Mouse (Mus musculus) liver (tissue): Measurements from ENCODE around the gene Dynlt1c.
"Not testable (repeated sequence)": the region's sequence is repeated elsewhere in the genome, so short reads cannot be mapped to it uniquely, and the experiment has no call there.

Experiments
- DNase-seq: peaks from one replicate; pipeline ENCODE4 v3.0.0-alpha.2; 2020; ENCODE audit warnings: mixed read lengths

The Dynlt1c gene

DNA sequence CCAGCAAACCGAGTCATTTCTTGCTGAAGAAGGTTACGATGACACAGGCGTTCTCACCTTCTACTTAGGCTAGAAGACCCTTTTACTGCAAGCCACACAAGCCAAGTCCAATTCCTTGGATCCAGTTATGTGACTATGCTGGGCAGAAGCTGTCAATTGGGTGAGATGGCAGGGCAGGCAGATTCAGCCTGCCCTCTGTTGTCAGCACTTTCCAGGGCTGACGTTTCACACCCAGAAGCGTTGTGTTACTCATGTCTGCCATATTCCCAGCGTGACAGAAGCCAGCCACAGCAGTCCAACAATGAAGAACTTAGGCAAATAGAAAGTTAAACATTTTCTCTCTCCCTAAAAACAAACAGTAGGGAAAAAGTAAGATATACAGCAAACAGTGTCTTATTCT, 18.6 kb downstream of the Dynlt1c start:
- DNase-seq = not testable (repeated sequence)

DNA sequence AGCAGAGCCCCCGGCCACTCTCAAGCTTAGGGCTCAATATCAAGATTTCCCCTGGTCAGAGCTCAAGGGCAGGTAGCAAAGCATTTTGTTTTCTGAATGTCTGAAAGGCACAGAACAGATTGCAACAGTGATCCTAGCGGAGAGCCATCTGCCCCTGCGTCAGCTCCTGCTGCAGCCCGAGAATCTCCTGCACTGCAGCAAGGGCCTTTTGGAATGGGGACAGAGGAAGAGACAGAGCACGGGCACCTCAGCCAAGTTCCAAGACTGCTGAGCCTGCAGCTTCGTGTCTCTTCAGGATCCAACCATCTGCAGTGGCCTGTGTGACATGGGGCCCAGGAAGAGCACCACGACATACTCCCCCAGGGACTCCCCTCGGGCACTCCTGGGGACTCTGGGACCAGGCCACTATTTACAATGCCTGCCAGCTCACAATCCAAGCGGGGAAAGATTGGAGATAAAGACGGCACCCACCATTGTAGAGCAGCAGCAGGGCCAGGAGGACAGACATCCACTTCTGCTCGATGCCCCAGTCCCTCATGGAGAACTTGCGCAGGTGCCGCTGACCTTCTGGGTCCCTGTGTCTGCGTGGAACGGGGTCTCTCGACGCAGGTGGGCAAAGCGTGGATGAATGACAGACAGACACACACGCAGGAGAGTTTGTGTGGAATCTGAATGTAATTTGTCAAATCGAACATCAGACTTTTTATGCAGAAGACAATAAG, 19.4 kb downstream of the Dynlt1c start:
- DNase-seq = not testable (repeated sequence)

DNA sequence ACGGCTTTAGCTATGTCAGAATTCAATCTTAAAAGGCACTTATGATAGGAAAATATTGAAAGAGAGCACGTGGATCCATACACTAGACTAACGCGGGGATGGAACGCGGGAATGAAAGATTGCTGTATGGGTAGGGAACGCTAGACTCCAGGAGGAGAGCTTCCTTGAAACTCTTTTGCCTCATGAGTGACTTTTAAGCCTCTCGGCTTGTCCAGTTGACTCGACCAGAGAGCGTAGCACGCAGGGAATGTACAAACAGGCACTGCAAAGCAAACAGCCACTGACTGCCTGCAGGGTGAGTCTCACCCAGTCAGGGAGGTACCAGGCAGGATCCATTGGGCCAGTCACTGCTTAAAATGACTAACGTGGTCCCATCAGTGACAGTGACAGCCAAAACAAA, 20.5 kb downstream of the Dynlt1c start:
- not testable (repeated sequence) for DNase-seq

DNA sequence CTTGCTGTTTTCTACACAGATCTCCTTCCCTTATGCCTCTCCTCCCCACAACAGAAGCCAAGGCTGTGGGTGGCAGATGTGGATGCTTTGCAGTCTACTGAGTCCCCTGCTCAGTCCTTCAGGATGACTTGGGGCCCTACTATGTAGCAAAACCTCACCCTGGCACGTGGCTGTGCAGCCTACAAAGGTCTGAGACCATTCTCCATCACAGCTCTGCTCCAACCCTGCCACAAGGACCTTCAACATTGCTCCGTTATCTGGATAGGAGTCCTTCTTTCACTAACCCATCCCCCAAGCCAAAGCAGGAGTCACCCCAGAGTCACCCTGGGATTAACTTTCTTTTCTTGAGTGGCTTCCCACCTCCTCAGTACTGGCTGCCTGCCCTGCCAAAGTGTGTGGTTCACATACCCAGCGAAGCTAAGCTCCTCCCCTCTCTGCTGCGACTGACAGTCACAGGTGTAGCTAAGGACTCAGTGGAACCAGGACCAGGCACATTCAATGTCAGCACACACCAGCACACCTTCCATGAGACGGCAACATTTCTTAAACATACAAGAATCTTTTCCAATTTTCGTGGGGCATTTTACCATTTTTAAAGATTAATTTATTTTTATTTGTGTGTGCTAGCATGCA, 23.6 kb downstream of the Dynlt1c start:
- not testable (repeated sequence) for DNase-seq

DNA sequence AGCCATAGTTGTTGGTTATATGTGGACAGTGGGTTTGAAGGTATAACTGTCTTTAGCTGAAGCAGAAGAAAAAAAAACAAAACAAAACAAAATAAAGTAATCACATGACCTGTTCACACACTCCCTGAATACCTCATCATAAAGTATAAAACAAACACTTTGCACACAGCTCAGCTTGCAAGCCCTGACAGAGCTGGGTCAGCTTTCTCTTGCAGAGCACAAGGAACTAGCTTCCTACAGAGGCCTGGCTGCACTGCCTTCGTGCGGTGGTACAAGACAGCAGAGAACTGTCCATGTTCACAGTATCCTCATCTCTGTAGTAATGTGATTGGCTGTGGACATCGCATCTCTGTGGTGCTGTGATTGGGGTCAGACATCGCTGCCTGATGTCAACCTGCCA, 28.9 kb downstream of the Dynlt1c start:
- not testable (repeated sequence) for DNase-seq

DNA sequence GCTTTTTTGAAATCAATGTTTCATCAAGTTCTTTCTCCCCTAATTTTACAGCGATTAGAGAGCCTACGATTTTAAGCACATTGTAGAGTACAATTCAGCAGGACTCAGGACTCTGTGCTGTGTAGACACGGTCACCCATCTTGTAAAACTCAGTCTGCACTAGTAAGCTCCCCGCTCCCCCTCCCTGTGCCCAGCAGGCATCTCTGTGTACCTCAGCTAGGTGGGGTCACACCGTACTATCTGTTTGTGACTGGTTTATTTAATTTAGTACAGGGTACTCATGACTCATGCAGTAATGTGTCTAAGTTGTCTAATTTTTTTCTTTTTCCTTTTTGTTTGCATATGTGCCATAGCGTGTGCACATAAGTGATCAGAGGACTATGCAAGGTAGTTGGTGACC, 31.4 kb downstream of the Dynlt1c start:
- not testable (repeated sequence) for DNase-seq

DNA sequence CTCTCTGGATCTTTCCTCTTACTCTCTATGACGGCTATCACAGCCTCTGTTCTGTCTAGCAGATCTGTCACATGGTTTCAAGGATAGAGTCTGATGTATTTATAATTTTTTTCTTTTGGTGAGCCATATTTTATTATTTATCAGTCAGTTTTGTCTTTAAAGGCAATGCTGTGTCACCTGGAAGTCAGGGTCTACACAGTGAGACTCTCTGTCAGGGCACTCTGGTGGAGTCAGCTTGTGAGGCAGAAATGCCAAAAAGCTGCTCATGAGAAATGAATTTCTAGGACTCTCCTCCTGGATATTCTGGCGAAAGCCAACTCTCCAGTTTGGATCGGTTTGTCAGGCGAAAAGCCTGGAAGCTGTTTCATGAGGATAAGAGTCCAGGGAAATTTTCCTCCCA, 34.3 kb downstream of the Dynlt1c start:
- not testable (repeated sequence) for DNase-seq

DNA sequence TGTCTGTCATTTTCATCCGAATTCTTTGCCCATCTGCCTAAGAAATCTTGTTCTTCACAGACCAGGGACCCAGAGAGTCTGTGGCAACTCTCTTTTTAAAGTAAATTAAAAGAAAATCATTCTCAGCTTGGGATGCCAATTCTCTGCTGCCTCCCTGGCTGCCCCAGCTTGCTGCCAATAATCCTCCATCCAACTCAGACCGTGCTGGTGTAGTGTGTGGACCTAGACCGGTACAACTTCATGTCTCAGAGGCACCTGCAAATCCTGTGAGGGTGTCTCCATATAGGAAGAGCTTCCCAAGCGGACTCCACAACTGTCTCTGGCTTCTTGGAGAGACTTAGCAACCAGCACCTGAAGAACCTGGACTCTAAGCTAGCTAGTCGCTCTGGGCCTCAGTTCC, 35.4 kb downstream of the Dynlt1c start:
- no peak for DNase-seq

DNA sequence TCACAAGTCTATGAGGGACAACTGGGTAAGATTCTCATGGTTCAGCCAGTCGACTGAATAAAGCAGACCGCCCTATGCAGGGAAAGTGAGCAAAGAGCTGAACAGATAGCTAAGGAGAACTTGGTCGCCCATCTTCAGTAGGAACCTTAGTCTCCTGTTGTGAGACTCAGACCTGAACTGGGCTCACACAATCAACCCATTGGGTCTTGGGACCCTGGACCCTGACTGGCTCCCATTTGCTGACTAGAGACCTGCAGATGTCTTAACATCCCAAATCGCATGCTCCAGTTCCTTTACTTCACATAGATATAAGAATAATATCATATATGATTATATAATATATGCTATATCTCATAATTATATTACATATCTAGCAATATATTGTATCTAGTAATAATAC, 36.0 kb downstream of the Dynlt1c start:
- DNase-seq = not testable (repeated sequence)

DNA sequence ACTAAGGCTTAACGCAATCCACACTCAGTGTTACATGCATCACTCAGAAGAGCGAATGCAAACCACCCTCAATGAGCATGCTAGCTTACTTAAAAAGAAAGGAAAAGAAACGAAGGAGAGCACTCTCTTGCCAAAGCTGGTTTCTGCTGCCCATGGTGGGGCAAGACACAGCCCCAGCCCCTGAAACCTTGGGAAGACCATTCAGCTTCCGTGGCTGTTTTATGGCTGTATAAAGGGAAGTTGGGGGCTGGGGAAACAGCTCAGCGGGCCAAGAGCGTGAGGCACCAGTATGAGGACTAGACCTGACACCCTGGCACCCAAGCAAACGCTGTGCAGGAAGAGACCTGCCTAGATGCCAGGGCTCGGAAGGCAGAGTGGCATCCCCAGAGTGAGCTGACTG, 37.0 kb downstream of the Dynlt1c start:
- not testable (repeated sequence) for DNase-seq

DNA sequence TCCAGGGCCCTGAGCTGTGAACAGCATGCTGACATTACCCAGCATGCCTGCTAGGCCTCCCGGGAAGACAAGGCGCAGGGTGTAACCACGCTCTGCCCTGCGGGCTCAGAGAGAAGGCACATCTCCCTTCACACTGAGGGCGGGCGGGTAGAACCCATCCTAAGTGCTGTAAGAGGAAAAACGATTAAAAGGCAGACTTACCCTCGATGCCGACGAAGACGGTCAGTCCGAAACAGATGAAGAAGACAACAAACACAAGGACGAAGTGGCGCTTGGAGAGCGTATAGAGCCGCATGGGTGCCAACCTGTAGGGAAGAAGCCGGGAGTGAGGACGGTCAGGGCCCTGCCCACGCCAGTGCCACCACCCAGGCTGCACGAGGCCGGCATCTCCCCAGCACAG, 38.0 kb downstream of the Dynlt1c start:
- DNase-seq = not testable (repeated sequence)

DNA sequence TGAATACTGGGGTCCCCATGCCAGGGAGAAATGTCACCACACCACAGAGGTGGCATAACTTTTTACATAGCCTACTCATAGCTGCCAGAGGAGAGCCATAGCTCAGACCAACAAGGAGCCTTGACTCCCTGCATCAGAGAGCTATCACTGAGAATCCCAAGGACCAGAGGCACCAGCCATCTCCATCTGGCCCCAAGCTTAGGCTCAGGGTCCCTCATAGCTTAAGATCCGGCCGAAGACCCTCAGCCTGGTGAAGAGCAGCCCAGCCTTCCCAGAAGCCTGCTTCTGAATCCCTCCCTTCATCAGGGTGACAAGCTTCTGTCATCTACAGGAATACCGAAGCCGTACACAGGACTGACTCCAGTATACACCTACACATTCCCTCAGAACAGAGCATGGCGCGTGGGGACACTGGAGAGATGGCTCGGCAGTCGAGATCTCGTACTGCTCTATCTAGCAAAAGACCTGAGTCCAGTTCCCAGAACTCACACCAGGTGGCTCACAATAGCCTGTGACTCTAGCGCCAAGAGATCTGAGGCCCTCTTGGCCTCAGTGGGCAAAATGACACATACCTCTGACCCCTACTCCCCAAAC, 38.7 kb downstream of the Dynlt1c start:
- DNase-seq = not testable (repeated sequence)

DNA sequence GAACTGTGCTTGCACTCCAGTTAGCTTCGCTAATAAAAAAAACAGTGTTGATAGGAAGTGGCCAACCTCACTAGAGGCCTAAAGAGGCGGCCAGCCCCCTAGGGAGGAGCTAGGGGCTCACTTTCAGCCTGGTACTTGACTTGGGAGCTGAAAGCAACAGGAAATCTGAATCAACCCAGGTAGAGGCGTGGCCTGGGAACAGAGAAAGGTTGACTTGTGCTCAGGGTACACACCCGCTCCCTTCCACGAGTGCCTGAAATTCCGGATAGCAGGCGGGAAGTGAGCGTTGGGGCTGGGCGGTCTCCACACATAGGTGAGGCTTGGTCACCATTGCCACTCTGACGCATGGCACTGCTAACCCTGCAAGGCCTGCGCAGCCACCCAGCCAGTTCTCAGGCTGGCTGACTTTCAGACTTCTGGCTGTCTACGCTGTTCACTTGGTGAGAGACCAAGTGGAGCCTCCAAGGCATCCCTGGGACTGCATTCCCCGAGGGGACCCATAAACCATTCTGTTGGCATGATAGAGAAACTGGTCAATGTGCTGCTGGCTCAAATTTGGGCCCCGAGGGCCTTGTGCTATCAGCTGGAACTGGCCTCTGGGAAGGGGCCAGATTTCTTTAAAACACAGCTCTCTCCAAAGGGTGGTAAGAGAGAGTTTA, 39.4 kb downstream of the Dynlt1c start:
- not testable (repeated sequence) for DNase-seq

DNA sequence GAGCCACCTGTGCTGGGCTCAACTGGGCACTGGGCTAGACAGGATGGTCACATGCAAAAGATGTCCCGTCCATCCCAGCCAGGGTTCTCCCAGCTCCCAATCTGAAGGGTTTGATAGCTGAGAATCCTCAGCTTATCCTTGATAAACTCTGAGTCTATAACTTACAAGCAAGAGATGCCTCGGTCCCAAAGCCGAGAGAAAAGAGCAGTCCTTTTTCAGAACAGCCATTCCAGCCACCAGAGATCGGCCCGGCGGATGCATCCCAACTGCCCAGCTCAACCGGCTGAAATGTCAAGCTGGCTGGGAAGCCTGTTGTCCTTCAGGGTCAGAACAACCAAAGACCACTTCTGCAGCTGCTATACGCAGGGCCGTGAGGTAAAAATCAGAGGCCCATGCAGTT, 42.7 kb downstream of the Dynlt1c start:
- not testable (repeated sequence) for DNase-seq

DNA sequence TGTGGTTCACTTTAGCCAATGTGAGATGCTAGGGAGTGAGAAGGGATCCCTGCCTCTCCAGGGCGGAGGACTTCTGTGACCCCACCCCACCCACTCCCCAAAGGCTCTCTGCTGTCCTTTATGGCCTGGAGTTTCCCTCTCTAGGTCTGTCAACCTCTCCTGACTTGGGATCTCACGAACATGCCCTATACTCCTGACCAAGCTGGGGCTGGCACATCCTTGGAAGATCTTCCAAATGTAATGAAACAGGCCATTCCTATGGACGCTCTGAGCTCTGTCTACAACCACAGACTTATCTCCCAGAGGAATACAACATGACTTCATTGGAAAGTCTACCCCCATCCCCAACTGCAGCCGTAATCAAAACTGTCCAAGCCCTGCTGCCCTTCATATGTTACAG, 43.2 kb downstream of the Dynlt1c start:
- not testable (repeated sequence) for DNase-seq

DNA sequence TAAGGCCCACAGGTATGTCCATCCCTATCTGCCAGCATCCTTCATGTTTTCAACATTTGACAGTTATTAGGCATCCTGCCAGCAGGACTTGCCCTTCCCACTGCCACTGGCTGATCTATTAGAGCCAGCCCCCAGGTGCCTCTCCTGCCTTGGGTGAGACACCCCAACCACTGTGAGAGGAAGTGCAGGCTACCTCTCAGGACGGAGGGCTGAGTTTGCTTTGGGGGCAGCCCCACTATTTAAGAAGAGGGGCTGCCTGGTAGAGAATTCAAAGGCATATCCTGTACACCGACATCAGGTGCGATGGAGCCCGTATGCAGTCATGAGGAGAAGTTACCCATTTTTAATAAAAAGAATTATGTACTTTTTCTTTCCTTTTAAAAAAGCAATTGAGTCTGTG, 44.2 kb downstream of the Dynlt1c start:
- DNase-seq = not testable (repeated sequence)

DNA sequence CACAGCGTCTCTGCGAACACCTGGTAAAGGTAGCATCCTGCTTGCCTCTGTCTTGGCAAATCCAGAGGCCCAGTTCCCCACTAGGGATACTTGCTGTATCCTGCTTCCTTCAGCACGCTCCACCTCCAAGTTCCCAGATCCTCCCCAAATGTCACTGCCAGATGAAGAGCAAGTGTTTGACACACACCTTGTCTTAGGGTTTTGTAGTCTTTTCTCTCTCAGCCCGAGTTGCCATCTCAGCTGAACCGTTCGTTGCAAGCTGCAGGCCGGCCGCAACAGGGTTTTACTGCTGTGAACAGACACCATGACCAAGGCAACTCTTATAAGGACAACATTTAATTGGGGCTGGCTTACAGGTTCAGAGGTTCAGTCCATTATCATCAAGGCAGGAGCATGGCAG, 45.4 kb downstream of the Dynlt1c start:
- DNase-seq = not testable (repeated sequence)

DNA sequence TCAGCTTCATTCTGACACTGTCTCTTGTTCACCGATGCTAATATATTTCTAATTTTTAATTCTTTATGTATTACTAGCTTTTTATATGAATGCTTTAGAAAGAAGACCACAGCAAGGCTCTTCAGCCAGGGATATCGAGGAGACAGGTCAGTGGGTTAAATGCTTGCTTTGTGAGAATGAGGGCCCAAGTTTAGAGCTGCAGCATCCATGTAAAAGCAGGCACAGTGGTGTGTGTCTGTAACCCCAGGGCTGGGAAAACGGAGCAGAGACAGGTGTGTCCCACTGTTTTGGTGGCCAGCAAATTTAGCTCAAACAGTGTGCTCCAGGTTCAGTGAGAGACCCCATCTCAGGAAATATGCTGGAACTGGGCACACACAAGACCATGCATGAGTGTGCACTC, 46.0 kb downstream of the Dynlt1c start:
- DNase-seq = not testable (repeated sequence)

DNA sequence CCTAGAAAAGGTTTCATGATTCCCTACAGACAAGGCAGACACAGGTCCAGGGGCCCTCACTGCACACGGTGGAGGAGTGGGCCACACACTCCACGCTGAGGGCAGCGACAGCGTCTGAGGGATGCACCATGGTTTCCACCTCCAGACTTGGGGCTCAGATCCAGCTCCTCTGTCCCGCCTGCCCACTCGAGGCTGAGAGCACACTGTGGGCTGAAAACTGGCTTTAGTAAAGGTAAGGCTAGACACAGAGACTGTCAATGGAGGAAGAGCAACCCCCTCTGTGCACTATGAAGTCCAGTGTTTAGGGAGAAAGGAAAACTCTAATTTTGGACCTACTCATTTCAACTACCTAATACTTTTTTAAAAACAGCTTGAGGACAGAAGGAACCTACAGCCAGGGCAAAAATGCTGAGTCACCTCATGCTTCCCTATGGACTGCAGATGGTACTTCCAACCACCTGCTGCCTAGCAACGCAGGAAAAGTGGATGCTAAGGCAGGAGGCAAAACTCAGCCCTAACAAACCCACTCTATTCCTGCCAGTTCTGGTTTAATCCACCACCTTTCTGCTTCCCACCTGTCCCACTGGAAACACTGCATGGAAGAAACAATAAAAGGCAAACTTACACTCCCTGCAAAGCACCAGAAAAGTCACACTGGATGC, 49.6 kb downstream of the Dynlt1c start:
- not testable (repeated sequence) for DNase-seq

DNA sequence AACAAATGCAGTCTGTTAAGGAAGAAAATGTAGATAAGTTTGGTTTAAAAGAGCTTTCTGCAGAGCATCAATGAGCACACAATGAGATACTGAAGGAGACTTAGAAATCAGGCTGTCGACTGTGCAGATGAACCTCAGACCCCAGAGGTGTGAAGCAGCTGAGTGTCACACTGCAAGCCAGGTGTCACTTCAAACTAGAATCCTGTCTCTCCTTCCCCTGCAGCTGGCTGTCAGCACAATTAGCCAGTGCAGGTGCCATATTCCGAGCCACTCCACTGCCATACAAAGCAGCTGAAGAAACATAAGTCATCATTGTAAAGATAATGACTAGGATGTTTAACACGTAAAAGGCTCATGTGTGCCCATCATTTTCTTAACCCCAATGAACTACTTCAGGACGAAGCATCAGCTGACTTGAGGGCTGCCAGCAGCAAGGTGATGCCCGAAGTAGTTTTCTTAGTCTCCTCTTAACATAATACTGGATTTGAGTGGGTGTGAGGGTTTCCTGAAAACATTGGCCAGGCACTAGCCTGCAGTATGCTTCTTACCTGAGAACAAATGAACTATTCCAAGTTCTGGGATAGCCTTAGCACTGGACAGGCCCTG, 52.0 kb downstream of the Dynlt1c start:
- DNase-seq = not testable (repeated sequence)

DNA sequence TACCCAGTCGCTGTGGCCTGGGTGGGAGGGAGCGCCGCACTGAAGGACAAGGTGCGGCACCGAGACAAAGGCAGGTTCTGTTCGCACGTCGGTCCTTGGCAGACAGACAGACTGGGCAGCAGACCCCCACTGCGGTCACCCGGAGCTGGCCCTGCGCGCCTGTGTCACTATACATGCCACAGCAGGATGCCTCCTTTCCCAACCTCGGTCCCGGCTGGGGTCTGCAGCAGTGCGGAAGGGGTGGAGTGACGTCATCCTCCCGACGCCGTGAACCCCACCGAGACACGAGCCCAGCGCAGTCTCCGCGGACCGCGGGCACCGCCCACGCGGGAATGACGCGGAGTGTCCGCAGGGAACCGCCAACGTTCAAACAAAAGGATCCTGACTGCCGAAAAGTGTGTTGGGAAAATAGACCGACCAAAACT, 53.6 kb downstream of the Dynlt1c start:
- peak; percentile 78 for DNase-seq

DNA sequence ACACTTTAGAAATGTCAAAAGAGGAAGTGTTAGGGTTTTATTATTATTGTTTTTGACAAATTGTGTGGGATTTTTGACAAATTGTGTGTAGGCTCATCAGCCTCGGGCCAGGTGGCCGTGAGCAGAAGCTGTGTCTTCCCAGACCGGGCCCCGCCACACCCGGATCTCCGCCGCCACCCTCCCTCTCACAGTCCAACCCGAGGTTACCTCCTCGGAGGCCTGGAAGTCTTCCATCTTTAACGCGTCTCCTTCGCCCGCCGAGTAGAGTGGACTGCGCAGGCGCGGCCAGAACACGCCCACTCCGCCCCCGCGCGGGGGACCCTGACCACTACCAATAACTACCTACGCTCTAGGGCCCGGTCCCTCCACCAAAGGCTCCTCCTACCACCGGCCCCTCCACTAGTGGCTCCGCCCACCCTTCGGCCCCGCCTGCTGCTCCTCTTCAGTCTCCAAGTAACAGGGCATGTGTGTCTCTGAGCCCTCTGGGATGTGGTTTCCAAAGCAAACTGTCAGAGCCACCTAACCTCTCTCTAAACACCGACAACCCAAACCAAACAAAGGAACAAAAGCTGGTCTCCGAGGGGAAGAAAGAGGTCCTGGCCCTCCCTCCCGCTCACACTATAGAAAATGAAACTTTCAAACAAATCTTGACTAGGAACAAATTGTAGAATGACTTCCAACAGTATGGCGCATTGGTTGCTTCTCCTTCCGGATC, 54.3 kb downstream of the Dynlt1c start, which contains the start of gene Dynlt1f:
TSS of gene Dynlt1f (minus strand) at position 334 of the 715 bp plus-strand sequence.
- DNase-seq = peak; percentile 32
